Mouse (Mus musculus): Measurements from ENCODE around the gene Tmem248. TPM values are rescaled to one million over a fixed set of nuclear protein-coding genes. Genes with fewer than 3 reads are reported as not detected.

Gene Tmem248
- total RNA-seq, 2 experiments from 2014 or later: 34.4 to 38.5 TPM

Other genes with a start within 250 kb of the Tmem248 start
- 10 to 100 TPM; 13.3 to 15.6 TPM for gene Gusb, start 214.0 kb upstream of the Tmem248 start, total RNA-seq (2021)
- gene Asl, start 187.8 kb upstream of the Tmem248 start, total RNA-seq (2021): 1 to 10 TPM; 8.4 to 9.1 TPM
- 10 to 100 TPM; 14.2 to 14.4 TPM for gene Crcp, start 187.8 kb upstream of the Tmem248 start, total RNA-seq (2021)
- gene Tpst1, start 143.8 kb upstream of the Tmem248 start, total RNA-seq (2021): 10 to 100 TPM; 12.0 to 12.8 TPM
- 1 to 10 TPM; 1.8 to 2.9 TPM for gene Kctd7, start 72.2 kb upstream of the Tmem248 start, total RNA-seq (2021)
- gene Rabgef1, start 45.3 kb upstream of the Tmem248 start, total RNA-seq (2021): 10 to 100 TPM; 20.6 to 21.2 TPM
- 10 to 100 TPM; 47.1 to 49.6 TPM for gene Sbds, start 38.4 kb downstream of the Tmem248 start, total RNA-seq (2021)
- 10 to 100 TPM in 1 of 2 experiments, 1 to 10 TPM in 1; 8.6 to 10.2 TPM for gene Tyw1, start 38.5 kb downstream of the Tmem248 start, total RNA-seq (2021)
- not detected for gene Caln1, start 152.4 kb downstream of the Tmem248 start, total RNA-seq (2021)
- gene A330070K13Rik, start 167.6 kb downstream of the Tmem248 start, total RNA-seq (2021): not detected

Data from heart, postnatal 36 days (tissue).